Mouse (Mus musculus) urinary bladder, postnatal 14 days (tissue): Measurements from ENCODE around the gene Sectm1a.
"Not testable (repeated sequence)": the region's sequence is repeated elsewhere in the genome, so short reads cannot be mapped to it uniquely, and the experiment has no call there.

ENCODE experiments used
- DNase-seq: peaks from one replicate; pipeline ENCODE4 v3.0.0; 2021; ENCODE audit warnings: low spot score

Gene Sectm1a

DNA sequence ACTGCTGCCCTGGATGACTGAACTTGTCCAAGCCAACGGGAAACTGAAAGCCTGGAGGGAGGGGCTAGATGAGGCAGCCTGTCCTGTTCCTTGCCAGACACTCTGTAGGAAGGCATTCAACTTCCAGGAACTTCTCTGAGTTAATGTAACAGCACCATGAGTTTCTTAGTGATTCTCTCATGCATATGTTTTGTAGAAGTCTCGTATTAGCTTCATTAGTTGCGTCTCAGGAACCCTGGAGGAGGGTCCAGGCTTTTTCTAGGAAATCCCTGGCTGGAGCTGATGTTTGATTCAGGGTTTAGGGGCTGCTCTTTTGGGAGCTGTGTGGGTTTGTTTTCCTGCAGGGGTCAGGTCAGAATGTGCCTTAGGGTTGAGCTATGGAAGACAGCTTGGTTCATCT lies at the start of gene Sectm1a:
TSS of gene Sectm1a (minus strand) at position 101 of the 400 bp plus-strand sequence.
- no peak for DNase-seq

GRCm38 (mm10) chr11:121129616-121130015 lies 48.6 kb upstream of the Sectm1a start:
- DNase-seq, result no peak

- DNase-seq, result no peak
Measured at GRCm38 (mm10) chr11:121127441-121127840, 46.4 kb upstream of the Sectm1a start.

DNA sequence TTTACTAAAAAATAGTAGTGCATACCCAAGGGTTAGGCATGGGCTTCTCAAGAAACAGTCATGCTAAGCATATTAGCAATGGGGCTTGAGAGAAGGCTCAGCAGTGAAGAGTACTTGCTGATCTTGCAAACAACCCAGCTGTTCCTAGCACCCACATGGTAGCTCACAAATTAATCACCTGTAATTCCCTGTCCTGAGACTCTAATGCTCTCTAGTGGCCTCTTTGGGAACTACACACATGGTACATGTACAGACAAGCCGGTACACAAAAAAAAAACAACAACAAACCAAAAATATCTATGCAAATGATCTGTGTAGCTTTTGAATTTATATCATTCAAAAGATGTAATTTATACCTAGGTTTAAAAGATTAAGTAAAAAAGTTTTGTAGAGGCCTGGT lies 45.4 kb upstream of the Sectm1a start:
- DNase-seq, result no peak

DNA sequence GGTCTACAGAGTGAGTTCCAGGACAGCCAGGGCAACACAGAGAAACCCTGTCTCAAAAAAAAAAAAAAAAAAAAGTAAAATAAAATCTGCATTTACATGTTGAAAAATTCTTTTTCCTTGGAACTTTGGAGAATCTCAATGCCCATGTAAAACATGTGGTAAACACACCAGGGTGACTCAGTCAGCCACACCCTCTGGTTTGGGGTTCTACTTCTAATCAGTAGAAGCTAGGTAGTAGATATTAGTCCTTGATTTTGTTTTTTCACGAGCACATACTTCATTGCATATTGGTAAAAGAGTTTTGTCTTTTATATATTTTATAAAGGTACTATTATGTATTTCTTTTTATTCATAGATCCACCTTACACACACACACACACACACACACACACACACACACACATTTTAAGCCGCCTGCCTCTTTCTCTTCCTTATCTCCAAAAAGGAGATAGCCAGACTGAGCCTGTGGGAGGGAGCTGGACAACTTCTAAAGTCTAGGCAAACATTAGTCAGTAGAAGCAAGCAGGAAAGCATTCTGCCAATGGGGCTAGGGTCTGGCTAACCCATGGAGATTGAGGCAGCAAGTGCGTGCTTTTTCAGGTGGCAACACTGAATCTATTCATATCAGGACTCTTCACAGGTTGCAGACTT lies 44.6 kb upstream of the Sectm1a start:
- DNase-seq, result no peak

- DNase-seq, result no peak
Measured at GRCm38 (mm10) chr11:121123438-121123837, 42.4 kb upstream of the Sectm1a start.

DNA sequence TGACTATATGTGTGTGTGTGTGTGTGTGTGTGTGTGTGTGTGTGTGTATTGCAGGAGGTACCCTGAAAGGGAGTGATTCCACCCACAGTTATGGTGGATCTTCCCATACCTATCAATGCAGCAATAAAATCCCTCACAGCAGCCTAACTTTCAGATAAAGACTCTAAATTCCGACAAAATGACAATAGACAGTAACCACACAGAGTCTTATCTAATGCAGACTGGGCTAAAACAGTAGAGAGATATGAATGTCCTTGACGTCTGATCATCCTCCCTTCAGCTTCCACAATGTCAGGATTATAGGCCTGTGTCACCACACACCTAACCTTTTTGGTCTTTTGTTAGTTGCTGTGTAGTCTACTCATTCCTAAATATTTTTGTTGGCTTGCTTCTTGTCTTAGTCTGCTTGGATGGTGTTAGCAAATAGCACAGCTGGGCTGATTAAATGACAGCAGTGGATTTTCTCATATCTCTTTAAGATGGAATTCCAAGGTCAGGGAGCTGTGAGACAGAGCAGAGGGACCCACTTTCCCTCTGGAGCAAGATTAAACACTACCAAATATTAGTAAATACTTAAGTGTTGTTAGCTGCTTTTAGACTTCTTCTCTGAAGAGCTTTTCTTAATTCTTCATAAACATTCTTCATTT lies 41.1 kb upstream of the Sectm1a start:
- no peak for DNase-seq

- DNase-seq, result no peak
Measured at GRCm38 (mm10) chr11:121121151-121121550, 40.1 kb upstream of the Sectm1a start.

DNA sequence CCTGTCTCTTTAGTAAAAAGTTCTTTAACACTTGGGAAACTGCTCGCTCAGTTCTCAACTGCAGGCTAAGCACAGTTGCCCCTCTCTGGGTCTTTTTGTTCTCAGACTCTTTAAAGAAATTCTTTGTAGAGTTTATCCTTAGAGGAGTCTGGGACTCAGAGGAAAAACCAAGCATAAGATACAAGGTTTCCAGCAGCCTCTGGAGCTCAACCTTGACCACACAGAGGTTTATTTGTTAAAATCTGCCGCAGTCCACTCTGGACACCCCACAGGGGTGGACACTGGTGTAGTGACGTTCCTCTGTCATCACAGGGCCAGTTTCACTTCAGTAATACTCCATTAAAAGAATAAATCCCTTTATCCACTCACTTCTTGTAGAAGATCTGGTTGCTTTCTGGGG lies 37.6 kb upstream of the Sectm1a start, which contains the start of gene Tex19.2:
TSS of gene Tex19.2 (minus strand) at position 101 of the 400 bp plus-strand sequence.
- no peak for DNase-seq

DNA sequence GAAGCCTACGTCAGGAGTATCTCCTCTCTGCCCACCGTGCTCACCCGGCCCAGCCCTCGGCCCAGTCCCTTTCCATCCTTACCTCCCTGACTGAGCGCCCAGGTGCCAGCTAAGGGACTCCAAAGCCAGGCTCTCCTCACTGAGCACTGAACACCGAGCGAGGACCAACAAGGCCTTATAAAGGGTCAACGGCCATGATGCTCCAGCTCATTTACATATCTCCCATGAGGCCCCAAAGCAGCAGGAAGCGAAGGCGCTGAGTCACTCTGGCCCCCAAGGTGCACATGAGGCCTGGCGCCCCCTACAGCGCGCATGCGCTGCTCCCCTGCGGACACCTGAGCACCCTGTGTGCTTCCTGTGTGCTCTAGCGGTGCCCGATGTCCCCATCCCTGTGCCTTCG lies 37.1 kb upstream of the Sectm1a start:
- DNase-seq, result no peak

GRCm38 (mm10) chr11:121112091-121112775 lies 31.2 kb upstream of the Sectm1a start:
- DNase-seq, result no peak

DNA sequence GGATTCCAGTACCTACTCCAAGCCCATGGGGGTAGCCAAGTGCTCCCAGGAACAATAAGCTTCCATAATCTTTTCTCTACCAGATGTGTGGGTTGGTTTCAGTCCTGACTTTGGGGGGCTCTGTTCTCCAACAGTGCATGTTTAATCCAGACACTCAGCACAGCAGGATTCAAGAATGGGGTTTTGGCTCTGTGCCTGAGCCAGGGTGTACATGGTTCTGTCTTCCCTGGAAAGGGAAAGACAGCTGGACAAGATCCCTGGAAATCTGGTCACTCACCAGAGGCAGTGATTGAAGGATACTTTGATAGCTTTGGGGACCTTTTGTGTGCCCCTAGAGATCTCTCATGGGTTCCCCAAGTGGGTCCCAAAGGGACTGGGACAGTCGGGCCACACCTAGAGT lies 30.6 kb upstream of the Sectm1a start:
- DNase-seq, result no peak

DNA sequence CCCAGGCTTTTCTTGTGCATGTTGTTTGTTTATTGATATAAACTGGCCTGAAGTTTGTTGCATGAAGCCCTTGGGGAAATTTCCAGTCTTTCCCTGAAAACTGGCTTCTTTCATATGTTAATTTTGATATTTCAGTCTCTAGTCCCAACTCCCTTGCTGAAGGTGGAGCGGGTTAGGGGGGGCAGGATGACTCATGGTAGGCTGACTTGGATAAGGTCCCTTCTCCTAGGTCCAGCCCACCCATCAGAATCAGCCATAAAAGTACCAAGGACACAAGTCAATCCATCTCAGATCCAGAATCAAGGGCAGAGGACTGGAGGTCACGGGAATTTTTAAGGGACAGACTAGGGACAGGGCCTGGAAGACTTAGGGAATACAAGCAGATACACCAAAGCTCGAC lies 30.0 kb upstream of the Sectm1a start:
- DNase-seq, result no peak

- peak; percentile 17 for DNase-seq
Measured at GRCm38 (mm10) chr11:121109986-121110385, 29.0 kb upstream of the Sectm1a start.

DNA sequence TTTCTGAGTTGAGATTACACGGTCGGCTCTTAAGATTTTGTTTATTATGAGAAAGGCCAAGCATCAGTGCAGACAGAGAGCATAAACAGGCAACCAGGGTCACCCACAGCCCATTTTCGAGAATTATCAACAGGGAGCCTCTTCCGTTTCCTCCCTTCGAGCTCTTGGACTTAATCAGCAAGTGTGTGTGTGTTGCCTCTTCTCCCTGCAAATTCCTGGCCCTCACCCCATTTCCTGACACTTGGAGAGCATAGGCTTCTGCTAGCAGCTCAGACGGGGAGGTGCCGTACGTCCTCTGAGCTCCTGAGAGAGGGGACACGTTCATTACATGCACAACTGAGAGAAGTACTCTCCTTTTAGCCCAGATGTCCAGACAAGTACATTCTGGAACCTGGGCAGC lies 27.0 kb upstream of the Sectm1a start:
- DNase-seq, result peak; percentile 36

DNA sequence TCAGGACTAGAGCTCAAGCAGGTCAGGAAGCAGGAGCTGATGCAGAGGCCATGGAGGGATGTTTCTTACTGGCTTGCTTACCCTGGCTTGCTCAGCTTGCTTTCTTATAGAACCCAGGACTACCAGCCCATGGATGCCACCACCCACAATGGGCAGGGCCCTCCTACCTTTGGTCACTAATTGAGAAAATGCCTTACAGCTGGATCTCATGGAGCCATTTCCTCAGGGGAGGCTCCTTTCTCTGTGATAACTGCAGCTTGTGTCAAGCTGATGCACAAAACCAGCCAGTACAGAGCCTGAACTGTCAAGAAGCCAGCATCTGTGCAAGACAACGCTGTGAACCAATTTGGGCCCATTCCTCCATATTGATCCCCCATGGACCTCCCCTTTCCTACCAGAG lies 26.2 kb upstream of the Sectm1a start:
- DNase-seq, result not testable (repeated sequence)

DNA sequence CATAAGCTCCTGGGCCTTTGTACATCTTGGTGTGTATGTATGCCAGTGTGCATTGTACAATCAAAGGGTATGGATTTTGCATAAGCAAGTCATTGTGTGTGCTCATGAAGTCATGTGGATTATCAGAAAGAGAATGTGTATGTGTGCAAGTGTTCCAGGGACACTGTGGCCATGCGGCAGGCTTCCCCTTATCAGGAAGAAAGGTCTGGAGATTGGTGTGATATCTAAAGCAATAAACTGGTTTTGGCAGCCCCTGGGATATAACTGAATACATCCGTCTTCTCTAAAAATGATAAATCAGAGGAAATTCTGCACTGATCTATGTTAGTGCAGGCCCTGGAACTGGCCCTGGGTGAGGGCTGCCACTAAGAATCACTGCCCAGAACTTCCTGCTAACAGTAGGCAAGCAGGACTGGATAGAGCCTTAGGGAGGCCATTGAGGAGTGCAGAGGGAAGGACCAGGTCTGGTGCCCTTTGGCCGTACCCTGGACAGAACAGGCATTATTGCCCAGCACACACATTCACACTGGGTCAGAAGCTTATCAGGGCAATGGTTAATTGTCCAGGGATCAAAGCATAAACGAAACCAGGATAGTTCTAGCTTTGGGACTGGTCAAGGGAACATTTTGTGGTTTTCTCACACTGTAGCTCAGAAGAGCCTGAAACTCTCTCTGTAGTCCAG lies 20.2 kb upstream of the Sectm1a start:
- DNase-seq, result no peak

- no peak for DNase-seq
Measured at GRCm38 (mm10) chr11:121100692-121101091, 19.7 kb upstream of the Sectm1a start.

DNA sequence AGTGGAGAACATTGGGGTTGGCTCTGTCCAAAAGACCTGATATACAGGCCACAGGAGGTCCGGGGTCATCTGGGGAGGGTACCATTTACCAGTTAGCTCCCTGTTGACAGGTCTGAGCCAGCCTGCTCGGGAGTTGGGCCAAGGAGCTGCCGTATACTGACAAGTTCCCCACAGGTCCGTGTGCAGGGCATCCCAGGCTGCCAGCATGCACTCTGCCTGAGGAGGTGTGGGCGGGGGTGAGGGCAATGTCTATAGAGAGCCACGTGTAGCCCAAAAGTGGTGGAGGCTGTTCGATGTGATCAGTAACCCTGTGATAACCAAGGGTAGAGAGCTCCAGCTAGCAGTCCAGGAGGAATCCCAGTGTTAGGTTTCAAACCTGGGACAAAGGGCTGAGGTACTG lies 18.7 kb upstream of the Sectm1a start:
- DNase-seq, result no peak

- DNase-seq, result no peak
Measured at GRCm38 (mm10) chr11:121092606-121093585, 11.9 kb upstream of the Sectm1a start.

DNA sequence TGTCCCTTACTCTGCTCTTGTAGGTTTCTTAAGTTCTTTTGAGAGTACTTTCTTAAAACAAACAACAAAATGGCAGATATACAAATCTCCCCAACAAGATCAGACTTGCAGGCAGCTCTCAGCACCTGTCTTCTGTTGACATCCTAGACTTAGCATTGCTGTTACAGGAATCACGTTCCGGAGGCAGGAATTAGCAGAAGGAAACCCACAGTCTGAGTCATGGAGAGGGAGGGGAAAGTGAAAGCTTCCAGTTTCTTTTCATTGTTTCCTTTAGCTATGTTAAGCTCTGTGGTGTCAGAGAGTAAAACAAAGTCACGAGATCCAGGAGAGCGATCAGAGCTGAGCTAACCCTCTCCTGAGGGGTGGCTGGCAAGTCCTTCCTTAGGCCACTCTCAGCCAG lies 9.9 kb upstream of the Sectm1a start:
- no peak for DNase-seq
